Mouse (Mus musculus) layer of hippocampus, postnatal 10 days (tissue): ENCODE data around the gene Olfr259. TPM values are rescaled to one million over a fixed set of nuclear protein-coding genes. Genes with fewer than 3 reads are reported as not detected.

Experiments
- DNase-seq, 2 experiments: peaks; one replicate each; pipeline ENCODE4 v3.0.0; 2021; ENCODE audit warnings: low spot score in 2 of 2
- long read RNA-seq: library from polyadenylated mRNA; stranded (forward); transcript quantifications from one replicate; pipeline ENCODE4 v2.0.0, GENCODE M21; 2023
- total RNA-seq, 2 experiments: library from RNA; stranded (reverse); gene quantifications; 2 replicates each; pipeline ENCODE4 v1.2.3; 2021

The Olfr259 gene
- total RNA-seq: not detected
- long read RNA-seq: 0 reads

GRCm38 (mm10) chr2:87114467-87114866 lies at the start of gene Olfr259:
Olfr259 (minus strand) TSS chr2:87114567.
- DNase-seq: no peak

DNA sequence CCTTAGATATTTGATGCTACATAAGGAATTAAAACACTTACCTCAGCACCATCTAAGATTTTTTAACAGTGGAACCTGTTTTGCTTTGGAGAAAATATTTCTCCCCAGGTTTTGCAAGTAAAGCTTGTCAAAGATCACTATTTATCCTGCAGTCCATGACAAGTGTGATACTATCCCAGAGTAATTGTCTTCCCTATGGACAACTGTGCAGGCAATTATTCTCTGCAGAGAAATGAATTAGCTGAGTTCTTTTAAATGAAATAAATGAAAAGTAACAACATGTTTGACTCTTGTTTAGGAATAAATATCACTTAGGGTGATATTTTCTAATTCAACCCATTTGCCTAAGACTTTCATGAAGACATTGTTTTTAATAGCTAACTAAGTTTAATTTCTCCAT lies 38.2 kb upstream of the Olfr259 start, which contains the start of gene Olfr1111:
Gene Olfr1111, minus strand, starts transcription at position 101 of the 400 bp plus-strand sequence.
- no peak for DNase-seq

DNA sequence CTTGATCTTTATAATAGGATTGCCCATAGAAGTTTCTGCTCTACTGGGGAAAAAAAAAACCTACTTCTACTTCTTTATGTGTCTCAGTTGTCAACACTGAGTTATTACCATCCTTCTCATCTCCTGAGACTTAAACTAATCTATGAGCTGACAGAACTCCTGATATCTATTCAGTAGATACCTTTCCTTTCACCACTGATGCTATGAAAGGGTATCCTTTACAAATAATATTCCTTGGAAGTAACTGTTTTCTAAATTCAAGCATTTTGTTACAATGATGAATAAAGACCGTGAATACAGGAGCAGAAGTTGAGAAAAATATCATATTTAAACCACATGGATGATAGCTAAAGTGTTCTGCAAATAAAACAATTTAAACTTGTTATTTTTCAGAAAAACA lies 25.8 kb upstream of the Olfr259 start, which contains the start of gene Olfr1110:
Gene Olfr1110, minus strand, starts transcription at position 101 of the 400 bp plus-strand sequence.
- no peak for DNase-seq

DNA sequence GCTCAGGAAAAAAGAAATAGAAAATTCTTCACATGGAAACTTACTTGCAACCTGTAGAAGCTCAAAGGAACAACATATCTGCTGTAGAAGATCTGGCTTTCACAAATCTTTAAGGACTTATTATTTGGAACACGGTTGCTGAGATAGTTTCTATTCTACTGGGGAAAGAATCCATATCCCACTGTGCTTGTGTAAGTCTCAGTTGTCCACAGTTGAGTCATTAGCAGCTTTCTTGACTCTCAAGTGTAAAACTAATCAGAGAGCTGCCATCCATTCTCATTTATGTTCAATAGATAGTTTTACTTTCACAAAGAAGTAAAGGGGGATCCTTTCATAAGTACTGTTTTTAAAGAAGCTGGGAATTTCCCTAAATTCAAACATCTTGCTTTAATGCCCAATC lies 18.5 kb downstream of the Olfr259 start, which contains the start of gene Olfr1109:
Gene Olfr1109, minus strand, starts transcription at position 101 of the 400 bp plus-strand sequence.
- DNase-seq: no peak

DNA sequence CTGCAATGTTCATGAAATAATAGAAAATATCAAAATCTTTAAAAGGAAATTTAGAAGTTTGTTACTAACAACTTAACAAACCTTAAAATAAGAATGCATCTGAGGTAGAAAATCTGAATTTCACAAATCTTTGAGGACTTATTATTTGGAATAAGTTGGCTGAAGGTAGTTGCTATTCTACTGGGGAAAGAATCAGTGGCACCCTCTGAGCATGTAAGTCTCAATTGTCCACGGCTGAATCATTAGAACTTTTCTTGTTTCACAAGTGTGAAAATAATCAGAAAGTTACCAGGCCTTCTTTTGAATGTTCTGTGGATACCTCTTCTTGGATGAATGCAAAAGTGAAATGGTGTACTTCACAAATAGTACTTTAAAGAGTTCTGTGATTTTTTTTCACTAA lies 38.6 kb downstream of the Olfr259 start, which contains the start of gene Olfr1107:
Gene Olfr1107, minus strand, starts transcription at position 101 of the 400 bp plus-strand sequence.
- DNase-seq: no peak

Other genes starting within 250 kb of the Olfr259 start
- not detected for gene Gm13723, start 239.8 kb downstream of the Olfr259 start, total RNA-seq
- not detected for gene Olfr1097, start 222.4 kb downstream of the Olfr259 start, total RNA-seq
- not detected for gene Olfr1098, start 190.0 kb downstream of the Olfr259 start, total RNA-seq
- gene Olfr1099, start 153.9 kb downstream of the Olfr259 start, total RNA-seq: not detected
- not detected for gene Olfr1100, start 134.6 kb downstream of the Olfr259 start, total RNA-seq
- not detected for gene Olfr1101, start 123.3 kb downstream of the Olfr259 start, total RNA-seq
- not detected for gene Olfr1102, start 116.2 kb downstream of the Olfr259 start, total RNA-seq
- not detected for gene Olfr1104, start 87.5 kb downstream of the Olfr259 start, total RNA-seq
- not detected for gene Olfr1105, start 78.0 kb downstream of the Olfr259 start, total RNA-seq
- not detected for gene Olfr1106, start 62.3 kb downstream of the Olfr259 start, total RNA-seq
- gene Olfr1107, start 38.8 kb downstream of the Olfr259 start, total RNA-seq: not detected
- not detected for gene Olfr1109, start 18.6 kb downstream of the Olfr259 start, total RNA-seq
- gene Olfr1110, start 25.7 kb upstream of the Olfr259 start, total RNA-seq: not detected
- not detected for gene Olfr1111, start 38.1 kb upstream of the Olfr259 start, total RNA-seq
- gene Olfr1112, start 73.2 kb upstream of the Olfr259 start, total RNA-seq: not detected
- not detected for gene Olfr1113, start 94.4 kb upstream of the Olfr259 start, total RNA-seq
- not detected for gene Olfr1115, start 133.4 kb upstream of the Olfr259 start, total RNA-seq
- gene Olfr1116, start 153.0 kb upstream of the Olfr259 start, total RNA-seq: not detected
- not detected for gene Olfr1118, start 193.0 kb upstream of the Olfr259 start, total RNA-seq
- gene Olfr1120, start 240.2 kb upstream of the Olfr259 start, total RNA-seq: not detected